Mouse (Mus musculus) embryo, embryonic 10.5 days (tissue): ENCODE data around the gene 2010315B03Rik.
A peak's percentile ranks its signal among the peaks of the same experiment; 100 is the strongest.

ENCODE experiments used
- DNase-seq: peaks from one replicate; pipeline ENCODE4 v3.0.0-alpha.2; 2015; ENCODE audit warnings: low spot score

Gene 2010315B03Rik

GRCm38 (mm10) chr9:124312171-124313142 is at the start of gene 2010315B03Rik:
Gene 2010315B03Rik, minus strand, starts transcription at chr9:124312696.
- peak; percentile 91 for DNase-seq

- DNase-seq = no peak
These were observed 994 bp downstream of the 2010315B03Rik start for GRCm38 (mm10) chr9:124311502-124311901.

- no peak for DNase-seq
These were observed 24.2 kb downstream of the 2010315B03Rik start for GRCm38 (mm10) chr9:124288329-124288728.

- DNase-seq = peak; percentile 93
These were observed 30.4 kb downstream of the 2010315B03Rik start for GRCm38 (mm10) chr9:124281912-124282686.

GRCm38 (mm10) chr9:124281448-124281791 is 31.1 kb downstream of the 2010315B03Rik start:
- DNase-seq = no peak

GRCm38 (mm10) chr9:124280576-124281447 is 31.7 kb downstream of the 2010315B03Rik start:
- DNase-seq = no peak

GRCm38 (mm10) chr9:124279300-124279699 is 33.2 kb downstream of the 2010315B03Rik start:
- no peak for DNase-seq

GRCm38 (mm10) chr9:124275064-124275463 is 37.4 kb downstream of the 2010315B03Rik start:
- no peak for DNase-seq

GRCm38 (mm10) chr9:124273172-124273571 is 39.3 kb downstream of the 2010315B03Rik start:
- DNase-seq = no peak

- DNase-seq = peak; percentile 88
These were observed 44.6 kb downstream of the 2010315B03Rik start for GRCm38 (mm10) chr9:124267929-124268328.

GRCm38 (mm10) chr9:124267493-124267892 is 45.0 kb downstream of the 2010315B03Rik start:
- no peak for DNase-seq

- no peak for DNase-seq
These were observed 49.3 kb downstream of the 2010315B03Rik start for GRCm38 (mm10) chr9:124262987-124263717.

GRCm38 (mm10) chr9:124258067-124258556 is 54.4 kb downstream of the 2010315B03Rik start:
- no peak for DNase-seq

- DNase-seq = peak; percentile 86
These were observed 55.1 kb downstream of the 2010315B03Rik start for GRCm38 (mm10) chr9:124257200-124258066.

GRCm38 (mm10) chr9:124256271-124257199 is 56.0 kb downstream of the 2010315B03Rik start:
- DNase-seq = peak; percentile 66

- peak; percentile 51 for DNase-seq
These were observed 61.1 kb downstream of the 2010315B03Rik start for GRCm38 (mm10) chr9:124251438-124251837.
